ENCODE assay signal across 17 mouse cellular contexts in the genomic region with DNA sequence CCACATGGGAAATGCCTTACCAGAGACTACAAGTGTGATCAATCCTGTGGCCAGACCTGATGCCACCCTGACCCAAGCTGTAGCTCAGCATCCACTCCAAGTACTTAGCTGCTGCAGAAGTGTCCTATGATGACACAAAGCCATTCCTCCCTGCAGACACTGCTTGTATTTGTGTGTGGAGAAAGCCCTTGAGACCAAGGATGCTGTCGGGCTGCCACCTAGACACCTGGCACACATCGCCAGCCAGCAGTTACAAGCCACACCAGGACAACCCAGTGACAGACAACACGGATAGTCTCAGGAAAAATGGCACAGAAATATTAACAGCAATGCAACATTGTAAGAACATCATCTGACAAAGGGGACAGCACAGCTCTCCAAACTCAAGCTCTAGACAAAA. TPM values are rescaled to one million over a fixed set of nuclear protein-coding genes. Genes with fewer than 3 reads are reported as not detected.
DNase-seq lines count a peak whose midpoint lies in the region; ATAC-seq lines count a peak whose summit lies in the region.
"Had no signal": no experiment of that assay in that cellular context is flagged by ENCODE, and none has a peak within 500 bp of the region (broad histone marks: within the 10 kb centered on the region; RNA-seq: fewer than 3 reads in every experiment).

No protein-coding gene starts in this region.

- H3K36me3 ChIP-seq in hindbrain, embryonic 13.5 days: peaks cover 26% of the 10 kb centered on the region
- H3K36me3 ChIP-seq in hindbrain, embryonic 11.5 days (ENCODE audit: control insufficient read depth, insufficient read depth, low read length): no peaks in the 10 kb centered on the region
- H3K36me3 ChIP-seq in hindbrain, embryonic 15.5 days: peaks cover 18% of the 10 kb centered on the region

- H3K4me1 ChIP-seq in hindbrain, embryonic 13.5 days (replicated peaks): peaks cover 67% of the 10 kb centered on the region
- H3K4me1 ChIP-seq in hindbrain, embryonic 11.5 days (replicated peaks; ENCODE audit: control insufficient read depth, insufficient read depth, low read length): no peaks in the 10 kb centered on the region
- peaks cover 70% of the 10 kb centered on the region for H3K4me1 ChIP-seq in brown adipose tissue, adult 24 weeks (ENCODE audit: control insufficient read depth, insufficient read depth, insufficient read length, low read length)
- H3K4me1 ChIP-seq in hindbrain, embryonic 15.5 days (replicated peaks): peaks cover 37% of the 10 kb centered on the region

- H3K9ac ChIP-seq in hindbrain, embryonic 13.5 days: no peak overlapping the region
- no peak overlapping the region for H3K9ac ChIP-seq in hindbrain, embryonic 11.5 days (ENCODE audit: low read depth, low read length)
- no peak overlapping the region for H3K9ac ChIP-seq in hindbrain, embryonic 15.5 days
- H3K9ac ChIP-seq: intestine, embryonic 15.5 days; liver, embryonic 14.5 days had no signal

- H3K4me3 ChIP-seq in hindbrain, embryonic 13.5 days: no peak overlapping the region
- no peak overlapping the region for H3K4me3 ChIP-seq in hindbrain, embryonic 11.5 days (ENCODE audit: low read depth, low read length)
- H3K4me3 ChIP-seq in brown adipose tissue, adult 24 weeks (ENCODE audit: insufficient read depth, low read depth, low read length): no peak overlapping the region
- H3K4me3 ChIP-seq in hindbrain, embryonic 15.5 days: no peak overlapping the region
- H3K4me3 ChIP-seq: intestine, embryonic 15.5 days had no signal

- no peak overlapping the region for H3K4me2 ChIP-seq in hindbrain, embryonic 13.5 days
- no peak overlapping the region for H3K4me2 ChIP-seq in hindbrain, embryonic 11.5 days (replicated peaks; ENCODE audit: low read depth, low read length)
- no peak overlapping the region for H3K4me2 ChIP-seq in hindbrain, embryonic 15.5 days
- H3K4me2 ChIP-seq: intestine, embryonic 15.5 days had no signal

- WGBS in hindbrain, embryonic 13.5 days: 80% methylated on average over 3 of the region's 3 CpGs
- WGBS in hindbrain, embryonic 11.5 days: 94% methylated on average over 3 of the region's 3 CpGs
- 74% methylated on average over 3 of the region's 3 CpGs for WGBS in hindbrain, embryonic 15.5 days

- H3K27ac ChIP-seq in hindbrain, embryonic 13.5 days: peak overlapping the region; percentile 87
- no peak overlapping the region for H3K27ac ChIP-seq in hindbrain, embryonic 11.5 days (ENCODE audit: low read depth, low read length)
- H3K27ac ChIP-seq in brown adipose tissue, adult 24 weeks (replicated peaks; ENCODE audit: low read depth, low read length): peak overlapping the region; percentile 86
- peak overlapping the region; percentile 60 for H3K27ac ChIP-seq in hindbrain, embryonic 15.5 days (replicated peaks)
- H3K27ac ChIP-seq: liver, embryonic 14.5 days had no signal

- H3K27me3 ChIP-seq in hindbrain, embryonic 13.5 days: no peaks in the 10 kb centered on the region
- H3K27me3 ChIP-seq in hindbrain, embryonic 11.5 days (ENCODE audit: control insufficient read depth, insufficient read depth, low read length): no peaks in the 10 kb centered on the region
- H3K27me3 ChIP-seq in hindbrain, embryonic 15.5 days: no peaks in the 10 kb centered on the region
- H3K27me3 ChIP-seq: intestine, embryonic 15.5 days had no signal

- ATAC-seq in hindbrain, embryonic 13.5 days (ENCODE audit: low FRiP score): no peak
- no peak for ATAC-seq in hindbrain, embryonic 11.5 days (ENCODE audit: low FRiP score)
- ATAC-seq in hindbrain, embryonic 15.5 days (ENCODE audit: low FRiP score, low read depth): no peak
- ATAC-seq: intestine, embryonic 15.5 days had no signal

- peak; percentile 90 for DNase-seq in heart, adult 11 months
- DNase-seq in heart, postnatal 14 days: no peak
- no peak for DNase-seq in hindbrain, embryonic 11.5 days (ENCODE audit: low spot score)
- no peak for DNase-seq in left cerebral cortex, postnatal 14 days (ENCODE audit: low spot score in 2 of 2)
- DNase-seq: adrenal gland, adult 8-10 months; cerebellum, adult 9-11 months; gastrocnemius, postnatal 25 days; left cerebral cortex, postnatal 4 days; lung, postnatal 4 days; right cerebral cortex, postnatal 4 days; thymus, adult 2 months had no signal

- intact Hi-C loops in heart, postnatal 14 days (cut with DNase I): no loop called here
- intact Hi-C loops in left cerebral cortex, postnatal 14 days (cut with DNase I): no loop called here

- H3K9me3 ChIP-seq in hindbrain, embryonic 13.5 days: no peaks in the 10 kb centered on the region
- H3K9me3 ChIP-seq in hindbrain, embryonic 11.5 days (ENCODE audit: control insufficient read depth, low read length): no peaks in the 10 kb centered on the region
- H3K9me3 ChIP-seq in hindbrain, embryonic 15.5 days: no peaks in the 10 kb centered on the region
- H3K9me3 ChIP-seq: G1E; intestine, embryonic 15.5 days had no signal

RNA-seq across cellular contexts. Expression of gene Fbxw8, which starts 9.8 kb away (rescaled TPM):
- total RNA-seq in heart, postnatal 14 days (2021): 10 to 100 TPM; 43.3 to 43.6 TPM
- 22.8 and 23.7 TPM in 2 replicates for polyA plus RNA-seq in hindbrain, embryonic 13.5 days (2015; fragmentation: Nextera tagmentation; extraction: Ambion mirVana)
- polyA plus RNA-seq in hindbrain, embryonic 11.5 days (2014; fragmentation: Nextera tagmentation; extraction: Ambion mirVana): 20.5 and 21.4 TPM in 2 replicates
- polyA plus RNA-seq in brown adipose tissue, adult 24 weeks (2012; ENCODE audit: insufficient read depth, insufficient read length, missing spikeins): 18.4 and 27.2 TPM in 2 replicates
- 21.1 and 21.7 TPM in 2 replicates for polyA plus RNA-seq in hindbrain, embryonic 15.5 days (2015; fragmentation: Nextera tagmentation; extraction: Ambion mirVana)
- total RNA-seq in left cerebral cortex, postnatal 14 days (2021): 10 to 100 TPM; 34.7 to 36.6 TPM

RNA-seq across cellular contexts. Expression of gene Hrk, which starts 19.0 kb away (rescaled TPM):
- total RNA-seq in heart, postnatal 14 days (2021): 1 to 10 TPM in 1 of 2 experiments, under 1 TPM in 1; 0.76 to 1.2 TPM
- polyA plus RNA-seq in hindbrain, embryonic 13.5 days (2015; fragmentation: Nextera tagmentation; extraction: Ambion mirVana): 2.3 and 2.6 TPM in 2 replicates
- 0.68 and 0.90 TPM in 2 replicates for polyA plus RNA-seq in hindbrain, embryonic 11.5 days (2014; fragmentation: Nextera tagmentation; extraction: Ambion mirVana)
- polyA plus RNA-seq in brown adipose tissue, adult 24 weeks (2012; ENCODE audit: insufficient read depth, insufficient read length, missing spikeins): not detected in 2 replicates
- polyA plus RNA-seq in hindbrain, embryonic 15.5 days (2015; fragmentation: Nextera tagmentation; extraction: Ambion mirVana): 4.9 and 5.8 TPM in 2 replicates
- 10 to 100 TPM; 30.4 to 37.8 TPM for total RNA-seq in left cerebral cortex, postnatal 14 days (2021)
- polyA plus RNA-seq: G1E had no signal
